Mouse (Mus musculus) liver, embryonic 12.5 days (tissue): ENCODE measurements at regions not wholly inside any gene's neighbourhood (a gene's known extent, or its start where the extent isn't known, plus 50 kb on each side); places are given as distances from the start of the nearest gene placed in this dataset.

Source experiments
- ATAC-seq: fragments of 200-750 bp; cut with Nextera tagmentation; 2 replicates; pipeline ENCODE4 v1.8.0; 2017; ENCODE audit warnings: moderate number of reproducible peaks, mild to moderate bottlenecking, moderate library complexity
- H3K27ac ChIP-seq: fragments of 300-500 bp; sonication (generic); 2 replicates; pipeline ENCODE4 v1.5.1; 2016; ENCODE audit warnings: mild to moderate bottlenecking
- H3K27me3 ChIP-seq: fragments of 300-500 bp; sonication (generic); replicated peaks from 2 replicates; pipeline ENCODE4 v1.6.1; 2016; ENCODE audit warnings: mild to moderate bottlenecking, moderate library complexity
- H3K36me3 ChIP-seq: fragments of 300-500 bp; sonication (generic); 2 replicates; pipeline ENCODE4 v1.6.1; 2016; ENCODE audit warnings: mild to moderate bottlenecking, moderate library complexity
- H3K4me1 ChIP-seq: fragments of 300-500 bp; sonication (generic); 2 replicates; pipeline ENCODE4 v1.6.1; 2016
- H3K4me2 ChIP-seq: fragments of 300-500 bp; sonication (generic); 2 replicates; pipeline ENCODE4 v1.6.1; 2016; ENCODE audit warnings: mild to moderate bottlenecking, moderate library complexity
- H3K4me3 ChIP-seq: fragments of 300-500 bp; sonication (generic); 2 replicates; pipeline ENCODE4 v1.5.1; 2016; ENCODE audit warnings: mild to moderate bottlenecking, moderate library complexity
- H3K9ac ChIP-seq: fragments of 300-500 bp; sonication (generic); 2 replicates; pipeline ENCODE4 v1.6.1; 2016; ENCODE audit warnings: mild to moderate bottlenecking, moderate library complexity
- H3K9me3 ChIP-seq: fragments of 300-500 bp; sonication (generic); replicated peaks from 2 replicates; pipeline ENCODE4 v1.6.1; 2016; ENCODE audit warnings: mild to moderate bottlenecking, moderate library complexity
- WGBS: fragments of 180-500 bp; shearing (Covaris S2); methylation state at CpG from one replicate; pipeline ENCODE4 v1.1.7; 2016; ENCODE audit not compliant: insufficient replicate concordance; 5-methylcytosine and 5-hydroxymethylcytosine counted together

DNA sequence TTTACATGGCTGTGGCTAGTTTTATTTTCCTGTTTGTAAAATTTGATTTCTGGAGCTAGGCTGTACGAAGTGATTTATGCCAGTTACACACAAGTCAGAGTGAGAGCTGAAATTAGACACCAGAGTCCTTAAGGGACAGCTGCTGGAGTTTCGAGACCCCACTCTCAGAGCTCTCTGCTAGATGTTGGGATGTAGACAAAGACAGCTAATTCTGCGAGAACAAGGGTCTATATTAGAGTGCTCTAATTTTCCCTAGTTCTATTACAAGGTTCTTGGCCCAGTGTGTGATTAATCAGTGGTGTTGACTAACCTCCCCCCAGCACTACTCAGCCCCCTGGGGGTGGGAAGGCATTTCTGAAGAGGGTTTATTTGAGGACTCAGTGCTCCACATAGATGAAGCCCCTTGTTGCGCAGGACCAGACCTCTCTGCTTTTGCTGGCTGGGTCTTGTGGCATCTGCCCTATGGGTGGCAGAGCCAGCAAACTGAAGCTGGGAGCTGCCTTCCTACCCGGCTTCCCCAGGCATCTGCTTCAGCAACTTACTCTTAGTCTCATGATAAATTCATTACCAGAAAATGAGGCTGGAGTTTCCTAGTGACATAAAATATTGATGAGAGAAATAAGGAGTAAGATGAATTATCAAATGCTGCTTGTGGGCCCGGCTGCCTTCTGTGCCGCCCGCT, 171.9 kb downstream of the Spata19 start:
- no peak for ATAC-seq
- Histone ChIP-seq H3K4me3 (no peak overlapping the region), H3K27ac (no peak overlapping the region), H3K36me3 (no peaks in the 10 kb centered on the region), H3K4me1 (no peaks in the 10 kb centered on the region), H3K9me3 (no peaks in the 10 kb centered on the region), H3K9ac (no peak overlapping the region), H3K4me2 (no peak overlapping the region), H3K27me3 (no peaks in the 10 kb centered on the region)
- WGBS: 67% methylated on average over 8 of the region's 8 CpGs

DNA sequence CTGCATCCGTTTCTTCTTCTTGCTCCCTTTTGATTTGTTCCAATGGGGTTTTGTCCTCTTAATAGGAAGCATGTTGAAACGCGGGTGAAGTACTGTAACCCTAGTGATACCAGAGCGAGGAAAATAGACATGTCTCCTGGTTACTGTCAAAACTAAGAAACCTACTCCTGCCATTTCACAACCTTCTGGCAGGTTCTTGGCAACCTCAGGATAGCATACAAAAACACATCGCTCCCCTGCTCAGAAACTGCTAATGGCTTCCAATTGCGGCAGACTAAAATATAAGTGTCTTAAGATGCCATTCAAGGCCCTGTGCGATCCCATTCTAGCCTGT, 172.4 kb downstream of the Spata19 start:
- H3K9ac ChIP-seq: no peak overlapping the region
- 68% methylated on average over 7 of the region's 7 CpGs for WGBS
- H3K4me2 ChIP-seq: no peak overlapping the region

DNA sequence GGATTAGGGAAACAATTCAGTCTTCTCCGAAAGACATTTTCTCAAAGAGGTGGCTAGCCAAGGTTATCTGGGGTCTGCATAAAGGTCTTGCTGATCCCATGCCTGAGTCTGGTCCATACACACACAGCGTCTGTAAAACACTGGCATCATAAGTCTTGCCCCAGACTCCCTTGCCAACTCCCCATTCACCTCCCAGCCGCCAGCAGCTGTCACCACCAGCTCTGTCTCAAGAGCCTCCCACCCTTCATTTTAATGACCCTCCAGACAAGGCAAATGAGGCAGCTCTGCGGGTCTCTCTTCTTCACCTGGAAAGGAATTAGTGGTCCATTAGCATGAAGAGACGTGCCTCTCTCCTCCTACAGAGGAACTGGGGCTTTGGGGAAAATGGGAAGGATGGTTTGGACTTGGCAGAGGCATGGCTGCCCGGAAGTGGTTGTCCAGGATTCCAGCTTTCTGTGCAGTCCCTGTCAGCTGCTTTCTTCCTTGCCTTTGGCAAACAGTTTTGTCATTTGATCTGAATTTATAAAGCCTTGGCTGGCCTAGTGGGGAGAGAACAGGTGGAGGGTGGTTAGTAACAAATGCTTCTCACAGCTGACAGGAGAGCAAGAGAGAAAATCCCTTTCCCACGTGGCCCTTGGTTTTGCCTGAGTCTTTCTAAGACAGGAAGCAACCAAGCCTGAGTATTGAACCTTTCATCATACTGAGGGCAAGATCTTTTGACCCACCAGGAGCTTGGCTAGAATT, 173.3 kb upstream of the Opcml start:
- no peak overlapping the region for H3K4me3 ChIP-seq
- H3K4me2 ChIP-seq: no peak overlapping the region
- 44% methylated on average over 7 of the region's 7 CpGs for WGBS
- ATAC-seq: no peak
- H3K4me1 ChIP-seq: no peaks in the 10 kb centered on the region
- H3K27me3 ChIP-seq: no peaks in the 10 kb centered on the region
- no peak overlapping the region for H3K9ac ChIP-seq
- no peaks in the 10 kb centered on the region for H3K9me3 ChIP-seq
- no peaks in the 10 kb centered on the region for H3K36me3 ChIP-seq
- no peak overlapping the region for H3K27ac ChIP-seq

More for the DNA sequence above, 172.4 kb downstream of the Spata19 start:
- H3K9me3 ChIP-seq: no peaks in the 10 kb centered on the region
- no peaks in the 10 kb centered on the region for H3K27me3 ChIP-seq
- no peak overlapping the region for H3K4me3 ChIP-seq
- H3K36me3 ChIP-seq: no peaks in the 10 kb centered on the region
- H3K27ac ChIP-seq: no peak overlapping the region
- no peaks in the 10 kb centered on the region for H3K4me1 ChIP-seq
- no peak for ATAC-seq

DNA sequence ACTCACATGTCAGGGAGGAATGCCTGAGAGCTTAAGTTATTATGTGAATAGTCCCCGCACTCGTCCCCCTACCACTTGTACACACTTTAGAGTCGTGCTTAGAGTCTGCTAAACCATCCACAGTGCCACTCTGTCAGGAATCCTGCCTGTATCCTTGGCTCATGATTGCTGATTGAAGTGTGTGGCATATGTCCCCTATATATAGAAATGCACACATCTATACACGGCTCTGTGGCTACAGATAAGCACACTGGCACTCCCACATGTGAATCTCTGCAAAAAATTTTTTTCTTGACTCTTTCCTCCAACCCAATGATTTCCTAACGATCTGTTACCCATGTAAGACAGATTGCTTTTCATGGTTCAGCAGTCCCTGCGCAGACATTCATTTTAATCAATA, 155.7 kb upstream of the Opcml start:
- 57% methylated on average over 6 of the region's 6 CpGs for WGBS
- no peak for ATAC-seq
- no peaks in the 10 kb centered on the region for H3K27me3 ChIP-seq
- H3K27ac ChIP-seq: no peak overlapping the region
- no peak overlapping the region for H3K4me3 ChIP-seq
- no peak overlapping the region for H3K4me2 ChIP-seq
- no peaks in the 10 kb centered on the region for H3K9me3 ChIP-seq
- H3K36me3 ChIP-seq: no peaks in the 10 kb centered on the region
- no peaks in the 10 kb centered on the region for H3K4me1 ChIP-seq
- no peak overlapping the region for H3K9ac ChIP-seq

DNA sequence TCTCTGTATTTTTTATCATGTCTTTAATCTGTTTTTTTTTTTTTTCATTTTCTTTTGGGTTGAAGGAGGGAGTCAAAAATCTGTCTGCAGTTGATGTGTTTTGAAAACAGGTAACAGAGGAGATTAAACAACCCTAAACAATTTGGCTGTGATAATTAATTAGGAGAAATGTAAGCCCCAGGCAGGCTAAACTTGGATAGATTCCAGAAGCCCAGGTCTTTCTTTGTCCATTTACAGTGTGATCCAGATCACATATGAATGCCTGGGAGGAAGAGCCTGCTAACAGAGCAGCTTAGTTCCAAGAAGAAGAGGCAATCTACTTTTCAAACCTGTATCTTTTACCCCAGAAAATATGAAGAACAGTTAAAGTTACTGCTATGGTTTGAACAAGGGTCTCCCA, 150.0 kb upstream of the Opcml start:
- H3K9me3 ChIP-seq: no peaks in the 10 kb centered on the region

DNA sequence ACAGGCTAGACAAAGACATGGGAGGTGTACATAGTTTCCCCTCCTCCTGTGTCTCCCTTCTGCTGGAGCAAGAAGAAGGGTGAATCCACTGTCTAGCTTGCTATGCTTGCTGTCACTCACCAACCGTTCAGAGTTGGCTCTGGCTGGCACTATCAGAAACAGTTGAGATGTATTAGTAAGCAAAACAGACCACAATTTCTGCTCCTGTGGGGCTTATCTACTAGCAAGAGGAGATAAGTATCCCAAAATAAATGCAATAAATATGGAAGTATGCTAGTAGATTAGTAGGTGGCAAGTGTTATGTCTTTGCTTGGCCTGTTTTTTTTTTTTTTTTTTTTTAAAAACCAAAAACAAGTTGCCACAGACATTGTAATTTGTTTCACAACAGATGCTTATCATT, 147.3 kb upstream of the Opcml start:
- H3K9ac ChIP-seq: no peak overlapping the region
- no peak overlapping the region for H3K4me3 ChIP-seq
- no peaks in the 10 kb centered on the region for H3K27me3 ChIP-seq
- peaks cover 17% of the 10 kb centered on the region for H3K4me1 ChIP-seq
- WGBS: 10% methylated on average over 1 of the region's 1 CpGs
- no peaks in the 10 kb centered on the region for H3K36me3 ChIP-seq
- H3K4me2 ChIP-seq: no peak overlapping the region
- peak; percentile 65; the same call in 1 of the 2 replicates for ATAC-seq
- no peaks in the 10 kb centered on the region for H3K9me3 ChIP-seq
- H3K27ac ChIP-seq: no peak overlapping the region

More for the DNA sequence above, 150.0 kb upstream of the Opcml start:
- Histone ChIP-seq H3K9ac (no peak overlapping the region), H3K4me2 (no peak overlapping the region), H3K36me3 (no peaks in the 10 kb centered on the region), H3K27me3 (no peaks in the 10 kb centered on the region), H3K27ac (no peak overlapping the region), H3K4me1 (peaks cover 15% of the 10 kb centered on the region), H3K4me3 (no peak overlapping the region)
- ATAC-seq: no peak

DNA sequence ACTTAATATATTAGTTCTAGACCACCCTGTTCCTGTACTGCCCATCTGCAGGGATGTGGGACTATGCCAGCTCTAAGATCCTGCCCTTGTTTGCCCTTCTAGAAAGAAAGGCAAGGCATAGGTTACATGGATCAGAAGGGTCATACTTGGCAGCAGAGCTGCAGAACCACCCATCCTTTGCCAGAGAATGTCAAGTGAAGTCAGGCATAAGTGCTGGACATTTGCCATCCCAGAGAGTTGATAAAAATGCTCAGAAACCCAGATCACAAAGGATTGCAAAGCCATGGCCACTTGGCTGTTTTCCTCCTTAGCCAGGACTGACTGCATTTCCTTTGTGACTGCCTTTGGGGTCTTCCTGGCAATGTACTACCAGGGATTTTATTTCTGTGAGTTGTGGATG, 146.7 kb upstream of the Opcml start:
- no peak overlapping the region for H3K4me2 ChIP-seq
- H3K27me3 ChIP-seq: no peaks in the 10 kb centered on the region
- ATAC-seq: no peak
- no peak overlapping the region for H3K9ac ChIP-seq
- H3K9me3 ChIP-seq: no peaks in the 10 kb centered on the region
- peaks cover 17% of the 10 kb centered on the region for H3K4me1 ChIP-seq
- no peak overlapping the region for H3K4me3 ChIP-seq
- no peaks in the 10 kb centered on the region for H3K36me3 ChIP-seq
- no peak overlapping the region for H3K27ac ChIP-seq

DNA sequence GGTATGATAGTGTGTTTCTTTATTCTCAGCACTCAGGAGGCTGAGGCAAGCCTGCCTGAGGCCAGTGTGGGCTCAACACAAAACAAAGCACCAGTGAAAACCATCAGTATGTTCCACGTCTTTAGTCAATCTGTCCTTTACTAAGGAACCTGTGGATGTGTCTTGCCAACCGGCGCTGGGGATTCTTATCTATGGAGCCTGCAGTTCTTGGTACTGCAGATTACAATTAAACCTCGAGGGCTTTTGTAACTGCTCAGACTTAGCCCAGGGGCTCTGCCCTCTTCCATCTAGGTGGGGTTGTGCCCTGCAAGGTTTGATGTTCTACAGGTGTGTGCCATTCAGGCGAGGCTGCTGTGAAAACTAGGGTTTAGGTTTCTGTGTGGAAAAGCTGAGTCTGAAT, 145.1 kb upstream of the Opcml start:
- Histone ChIP-seq H3K36me3 (no peaks in the 10 kb centered on the region), H3K4me3 (no peak overlapping the region), H3K27ac (no peak overlapping the region), H3K9ac (no peak overlapping the region), H3K4me1 (peaks cover 17% of the 10 kb centered on the region), H3K4me2 (no peak overlapping the region), H3K9me3 (no peaks in the 10 kb centered on the region), H3K27me3 (no peaks in the 10 kb centered on the region)
- 18% methylated on average over 5 of the region's 5 CpGs for WGBS
- ATAC-seq: no peak

DNA sequence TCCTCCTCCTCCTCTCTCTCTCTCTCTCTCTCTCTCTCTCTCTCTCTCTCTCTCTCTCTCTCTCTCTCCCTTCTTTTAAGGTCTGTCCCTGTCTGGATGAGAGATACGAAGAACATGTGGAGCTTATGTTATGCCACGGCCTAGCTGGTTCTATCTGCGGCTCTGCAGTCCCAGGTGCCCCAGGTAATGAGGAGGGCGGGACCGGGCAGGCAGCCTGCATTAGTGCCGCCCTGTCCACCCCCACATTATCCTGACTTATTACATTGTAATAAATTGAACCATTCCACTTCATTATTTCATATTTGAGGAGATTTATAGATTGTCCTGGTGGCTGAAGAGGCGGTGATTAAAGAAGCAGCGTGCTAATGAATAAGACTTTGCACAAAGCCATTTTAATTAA, 144.5 kb upstream of the Opcml start:
- H3K4me1 ChIP-seq: peaks cover 17% of the 10 kb centered on the region
- H3K4me3 ChIP-seq: no peak overlapping the region
- WGBS: 84% methylated on average over 8 of the region's 8 CpGs
- no peaks in the 10 kb centered on the region for H3K9me3 ChIP-seq
- no peaks in the 10 kb centered on the region for H3K27me3 ChIP-seq
- no peak for ATAC-seq
- no peak overlapping the region for H3K9ac ChIP-seq
- no peaks in the 10 kb centered on the region for H3K36me3 ChIP-seq
- no peak overlapping the region for H3K4me2 ChIP-seq
- no peak overlapping the region for H3K27ac ChIP-seq

DNA sequence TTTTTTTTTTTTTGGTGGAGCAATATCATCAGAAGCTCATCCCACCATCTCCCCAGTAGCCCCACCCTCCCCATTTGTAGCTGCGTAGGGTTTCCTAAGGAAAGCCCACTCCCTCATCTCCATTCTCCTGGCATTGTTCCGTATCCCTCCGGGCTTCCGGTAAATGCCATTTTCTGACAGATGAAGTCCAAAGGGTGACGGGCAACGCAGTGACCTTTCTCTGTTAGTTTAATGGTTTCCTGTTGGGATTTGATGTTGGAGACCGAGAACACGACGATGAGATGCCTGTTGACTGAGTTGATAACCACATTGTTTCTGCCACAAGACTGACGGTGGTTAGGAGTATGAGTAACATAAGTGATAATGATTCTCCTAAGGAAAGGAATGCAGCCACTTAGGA, 143.6 kb upstream of the Opcml start:
- Histone ChIP-seq H3K27ac (no peak overlapping the region), H3K36me3 (no peaks in the 10 kb centered on the region), H3K9me3 (no peaks in the 10 kb centered on the region), H3K4me2 (no peak overlapping the region), H3K4me1 (peaks cover 17% of the 10 kb centered on the region), H3K9ac (no peak overlapping the region), H3K27me3 (no peaks in the 10 kb centered on the region), H3K4me3 (no peak overlapping the region)
- no peak for ATAC-seq
- 36% methylated on average over 10 of the region's 10 CpGs for WGBS

DNA sequence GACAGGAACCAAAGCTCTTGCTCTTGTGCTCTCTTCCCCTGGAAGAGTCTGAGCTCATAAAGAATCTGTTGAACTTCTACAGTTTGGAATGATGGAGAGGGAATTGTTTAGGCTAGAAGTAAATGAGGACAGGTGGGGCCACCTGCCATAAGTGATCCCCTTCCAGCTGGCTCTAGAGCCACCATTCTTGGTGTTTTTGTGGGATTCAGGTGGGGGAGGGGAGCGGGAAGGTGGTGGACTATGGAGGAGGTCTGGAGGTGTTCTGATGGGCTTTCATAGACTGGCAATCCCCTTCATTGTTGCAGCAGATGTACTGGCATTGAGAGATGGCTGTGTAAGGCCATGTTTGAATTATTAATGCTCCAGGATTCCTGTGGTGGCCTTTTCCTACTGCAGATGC, 132.6 kb upstream of the Opcml start:
- no peak overlapping the region for H3K4me3 ChIP-seq
- no peak for ATAC-seq
- H3K9ac ChIP-seq: no peak overlapping the region
- H3K4me2 ChIP-seq: no peak overlapping the region
- H3K27me3 ChIP-seq: no peaks in the 10 kb centered on the region
- no peaks in the 10 kb centered on the region for H3K9me3 ChIP-seq
- no peaks in the 10 kb centered on the region for H3K36me3 ChIP-seq
- 86% methylated on average over 1 of the region's 1 CpGs for WGBS
- no peak overlapping the region for H3K27ac ChIP-seq
- H3K4me1 ChIP-seq: peaks cover 15% of the 10 kb centered on the region

DNA sequence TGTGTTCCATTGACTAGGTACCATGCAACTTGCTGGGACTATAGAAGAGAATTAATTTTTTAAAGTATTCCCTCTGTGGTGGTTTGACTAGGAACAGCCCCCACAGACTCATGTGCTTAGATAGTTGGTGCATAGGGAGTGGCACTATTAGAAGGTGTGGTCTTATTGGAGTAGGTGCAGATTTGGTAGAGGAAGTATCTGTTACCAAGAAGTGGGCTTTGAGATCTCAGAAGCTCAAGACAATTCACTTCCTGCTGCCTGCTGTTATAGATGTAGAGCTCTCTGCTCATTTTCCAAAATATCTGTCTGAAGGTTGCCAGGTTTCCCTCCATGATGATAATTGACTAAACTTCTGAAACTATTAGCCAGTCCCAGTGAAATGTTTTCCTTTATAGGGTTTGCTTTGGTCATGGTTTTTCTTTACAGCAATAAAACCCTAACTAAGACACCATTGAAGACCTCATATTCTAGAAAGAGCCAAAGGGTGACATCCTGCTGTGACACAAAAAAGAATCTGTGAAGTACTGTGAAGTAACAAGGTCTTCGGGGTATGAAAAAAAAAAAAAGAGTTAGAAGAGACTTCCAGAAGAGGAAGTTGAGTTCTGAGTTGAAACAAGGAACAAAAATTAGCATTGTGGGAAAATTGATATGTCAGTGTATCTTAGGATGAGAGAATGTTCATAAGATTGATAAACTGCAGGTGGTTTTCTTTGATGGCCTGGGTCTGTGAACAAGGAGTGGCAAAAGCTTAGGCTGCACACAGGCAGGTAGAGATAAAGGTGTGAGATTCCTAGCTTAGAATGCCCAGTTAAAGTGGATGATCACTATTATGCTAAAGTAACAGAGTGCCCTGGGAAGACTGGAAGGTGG, 128.9 kb upstream of the Opcml start:
- Histone ChIP-seq H3K9me3 (no peaks in the 10 kb centered on the region), H3K9ac (no peak overlapping the region), H3K4me2 (no peak overlapping the region), H3K4me1 (peaks cover 47% of the 10 kb centered on the region), H3K36me3 (no peaks in the 10 kb centered on the region), H3K27ac (no peak overlapping the region), H3K4me3 (no peak overlapping the region), H3K27me3 (no peaks in the 10 kb centered on the region)
- WGBS: 24% methylated on average over 1 of the region's 1 CpGs
- ATAC-seq: no peak
